Mouse (Mus musculus) C2C12 (cell line): Measurements from ENCODE around the gene Ctnnd2.

Experiments used
- CEBPB ChIP-seq: IDR thresholded peaks from one replicate; pipeline ENCODE4 v1.6.1; 2011; ENCODE audit warnings: low read depth, mild to moderate bottlenecking, control low read depth, moderate library complexity
- CTCF ChIP-seq: IDR thresholded peaks from one replicate; pipeline ENCODE4 v1.5.1; 2011; ENCODE audit not compliant: control insufficient read depth, insufficient read depth, insufficient read length
- MYOG ChIP-seq: IDR thresholded peaks from one replicate; pipeline ENCODE4 v1.6.1; 2011; ENCODE audit not compliant: control insufficient read depth, insufficient read length; ENCODE audit errors: extremely low read depth
- USF1 ChIP-seq: IDR thresholded peaks from one replicate; pipeline ENCODE4 v1.6.1; 2011; ENCODE audit warnings: low read depth, mild to moderate bottlenecking, control low read depth, moderate library complexity

DNA sequence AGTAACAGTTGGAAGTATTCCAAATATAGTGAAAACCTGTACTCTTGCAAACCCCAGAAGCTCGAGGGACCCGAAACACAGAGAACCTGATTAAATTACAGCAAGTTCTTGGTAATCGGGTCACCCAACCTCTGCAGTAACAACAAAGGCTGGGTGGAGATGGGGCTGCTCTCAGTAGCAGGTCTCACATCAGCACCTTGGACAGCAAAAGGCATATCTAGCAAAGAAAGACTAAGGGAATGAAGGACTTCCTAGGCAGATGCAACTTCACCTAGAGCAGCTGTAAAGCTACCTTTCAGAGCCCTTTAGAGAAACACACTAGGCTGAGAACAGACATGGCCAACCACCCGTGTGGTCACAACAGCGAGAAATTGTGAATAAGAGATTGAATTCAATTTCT, 741.0 kb downstream of the Ctnnd2 start:
- TF ChIP-seq CTCF (no peak), USF1 (no peak), CEBPB (no peak), MYOG (no peak)
